ENCODE assay signal across 26 mouse cellular contexts in genomic region chr6:37154051-37154450, GRCm38 (mm10).
DNase-seq lines count a peak whose midpoint lies in the region; ATAC-seq and TF ChIP-seq lines count a peak whose summit lies in the region.
"Had no signal": no experiment of that assay in that cellular context is flagged by ENCODE, and none has a peak within 500 bp of the region (broad histone marks: within the 10 kb centered on the region; RNA-seq: fewer than 3 reads in every experiment).

No protein-coding gene starts in this region.

- H3K27ac ChIP-seq in ES-E14 (ENCODE audit: insufficient read depth, low read depth, low read length, poor library complexity, severe bottlenecking): peak overlapping the region; percentile 96
- H3K27ac ChIP-seq in limb, embryonic 10.5 days: no peak overlapping the region
- no peak overlapping the region for H3K27ac ChIP-seq in intestine, embryonic 16.5 days (ENCODE audit: low read length)
- H3K27ac ChIP-seq: embryonic facial prominence, embryonic 10.5 days; embryonic facial prominence, embryonic 12.5 days; forebrain, embryonic 13.5 days; forebrain, embryonic 15.5 days had no signal

- no peak overlapping the region for H3K4me2 ChIP-seq in intestine, embryonic 16.5 days (ENCODE audit: low read depth, low read length)
- H3K4me2 ChIP-seq: embryonic facial prominence, embryonic 12.5 days; forebrain, embryonic 13.5 days; forebrain, embryonic 15.5 days had no signal

- H3K36me3 ChIP-seq in E14TG2a.4 (ENCODE audit: insufficient read depth, low read length) (peaks cover 5% of the 10 kb centered on the region; the same call in 1 of the 2 replicates), ES-E14 (ENCODE audit: control insufficient read depth, insufficient read depth, low read length, poor library complexity, severe bottlenecking) (no peaks in the 10 kb centered on the region; the same call in 1 of the 2 replicates)
- no peaks in the 10 kb centered on the region for H3K36me3 ChIP-seq in limb, embryonic 10.5 days
- no peaks in the 10 kb centered on the region for H3K36me3 ChIP-seq in intestine, embryonic 16.5 days (ENCODE audit: control insufficient read depth, insufficient read depth, low read length)
- H3K36me3 ChIP-seq: embryonic facial prominence, embryonic 10.5 days; embryonic facial prominence, embryonic 12.5 days; forebrain, embryonic 15.5 days had no signal

- H3K9me3 ChIP-seq in E14TG2a.4 (ENCODE audit: low read length) (no peaks in the 10 kb centered on the region), ES-E14 (ENCODE audit: control insufficient read depth, insufficient read depth, low read depth, low read length) (no peaks in the 10 kb centered on the region)
- H3K9me3 ChIP-seq in limb, embryonic 10.5 days (replicated peaks): no peaks in the 10 kb centered on the region
- H3K9me3 ChIP-seq in intestine, embryonic 16.5 days (ENCODE audit: control insufficient read depth, low read length): no peaks in the 10 kb centered on the region
- H3K9me3 ChIP-seq: embryonic facial prominence, embryonic 10.5 days; embryonic facial prominence, embryonic 12.5 days; forebrain, embryonic 13.5 days; forebrain, embryonic 15.5 days had no signal

- H3K4me1 ChIP-seq in E14TG2a.4 (replicated peaks; ENCODE audit: low read depth, low read length) (peaks cover 52% of the 10 kb centered on the region), ES-E14 (ENCODE audit: control insufficient read depth in 2 of 2, insufficient read depth in 2 of 2, low read length in 2 of 2, poor library complexity in 1 of 2) (peaks cover 4 to 18% of the 10 kb centered on the region in 2 experiments)
- H3K4me1 ChIP-seq in limb, embryonic 10.5 days: no peaks in the 10 kb centered on the region
- H3K4me1 ChIP-seq in intestine, embryonic 16.5 days (ENCODE audit: control insufficient read depth, insufficient read depth, low read length): no peaks in the 10 kb centered on the region
- H3K4me1 ChIP-seq: embryonic facial prominence, embryonic 10.5 days; embryonic facial prominence, embryonic 12.5 days; forebrain, embryonic 13.5 days had no signal

- WGBS in limb, embryonic 10.5 days: 90% methylated on average over 1 of the region's 1 CpGs
- 88% methylated on average over 1 of the region's 1 CpGs for WGBS in intestine, embryonic 16.5 days

- DNase-seq in 3T3-L1 (ENCODE audit: low read depth, low spot score) (peak; percentile 45), ES-E14 (ENCODE audit: low read depth, low spot score) (no peak), R1 (ENCODE audit: low read depth, low spot score) (peak; percentile 73)
- DNase-seq in limb, embryonic 10.5 days (ENCODE audit: low spot score): no peak
- no peak for DNase-seq in lung, postnatal 4 days
- DNase-seq: adrenal gland, adult 8-10 months; adrenal gland, postnatal 14 days; adrenal gland, postnatal 36 days; B cell, adult 2 months; cerebellum, adult 11-12 months; cerebellum, adult 2 months; cerebellum, adult 9-10 months; cerebellum, postnatal 10 days; cerebellum, postnatal 25 days; forebrain, postnatal 0 days had no signal

- H3K9ac ChIP-seq in ES-E14 (ENCODE audit: insufficient read depth, low read depth, low read length, poor library complexity, severe bottlenecking): no peak overlapping the region
- H3K9ac ChIP-seq in intestine, embryonic 16.5 days (ENCODE audit: low read depth, low read length): no peak overlapping the region
- H3K9ac ChIP-seq: embryonic facial prominence, embryonic 12.5 days; forebrain, embryonic 13.5 days; forebrain, embryonic 15.5 days; forebrain, postnatal 0 days had no signal

- peak overlapping the region; percentile 8; the same call in 1 of the 2 replicates for H3K4me3 ChIP-seq in E14TG2a.4 (replicated peaks; ENCODE audit: low read length)
- H3K4me3 ChIP-seq in ES-E14 (ENCODE audit: insufficient read depth in 1 of 2, low read depth in 1 of 2, low read length in 2 of 2, poor library complexity in 1 of 2, severe bottlenecking in 1 of 2): no peak overlapping the region
- no peak overlapping the region for H3K4me3 ChIP-seq in limb, embryonic 10.5 days
- no peak overlapping the region for H3K4me3 ChIP-seq in intestine, embryonic 16.5 days (ENCODE audit: low read length)
- H3K4me3 ChIP-seq: embryonic facial prominence, embryonic 10.5 days; embryonic facial prominence, embryonic 12.5 days; forebrain, embryonic 13.5 days; forebrain, embryonic 15.5 days had no signal

- H3K27me3 ChIP-seq in E14TG2a.4 (ENCODE audit: insufficient read depth, low read length): no peaks in the 10 kb centered on the region
- no peaks in the 10 kb centered on the region for H3K27me3 ChIP-seq in limb, embryonic 10.5 days (ENCODE audit: low read depth, poor library complexity, severe bottlenecking)
- no peaks in the 10 kb centered on the region for H3K27me3 ChIP-seq in intestine, embryonic 16.5 days (replicated peaks; ENCODE audit: control insufficient read depth, insufficient read depth, low read length)
- H3K27me3 ChIP-seq: CH12.LX; embryonic facial prominence, embryonic 12.5 days; forebrain, embryonic 13.5 days; forebrain, embryonic 15.5 days had no signal

- in situ Hi-C loops in ES-E14 (cut with MboI; ENCODE audit: low sequenced_read_pairs in 2 of 2, unreplicated experiment in 2 of 2): no loop called here

- no peak for TF ChIP-seq CTCF in E14TG2a.4 (conservative IDR thresholded peaks at IDR 0.05; ENCODE audit: low read length)

- no peak for ATAC-seq in intestine, embryonic 16.5 days
- ATAC-seq in monocyte, adult 5-6 weeks (replicated peaks; ENCODE audit: insufficient number of reproducible peaks, low FRiP score, low TSS enrichment, poor library complexity, severe bottlenecking): no peak
- ATAC-seq: activated CD4-positive, CD25-positive, alpha-beta regulatory T cell, adult 4 months; CD4-positive, CD25-positive, alpha-beta regulatory T cell, adult 4 months; forebrain, embryonic 13.5 days; forebrain, embryonic 15.5 days; forebrain, postnatal 0 days; Patski had no signal

TF ChIP-seq in ES-E14, 5 proteins besides CTCF, POLR2A, EP300 and RAD21:
- TF ChIP-seq CHD2 (IDR thresholded peaks at IDR 0.05; ENCODE audit: low read depth, low read length): no peak

Comparison
In these comparisons a context has a peak if more than half of its experiments do, and no peak if none do; other contexts are left out.
1. DNase-seq: peak in 3T3-L1 (single experiment) and R1 (single experiment); none in ES-E14 (single experiment), limb, embryonic 10.5 days (single experiment) and lung, postnatal 4 days (0 of 2).